Mouse (Mus musculus): Measurements from ENCODE around the gene Egfr.

DNA sequence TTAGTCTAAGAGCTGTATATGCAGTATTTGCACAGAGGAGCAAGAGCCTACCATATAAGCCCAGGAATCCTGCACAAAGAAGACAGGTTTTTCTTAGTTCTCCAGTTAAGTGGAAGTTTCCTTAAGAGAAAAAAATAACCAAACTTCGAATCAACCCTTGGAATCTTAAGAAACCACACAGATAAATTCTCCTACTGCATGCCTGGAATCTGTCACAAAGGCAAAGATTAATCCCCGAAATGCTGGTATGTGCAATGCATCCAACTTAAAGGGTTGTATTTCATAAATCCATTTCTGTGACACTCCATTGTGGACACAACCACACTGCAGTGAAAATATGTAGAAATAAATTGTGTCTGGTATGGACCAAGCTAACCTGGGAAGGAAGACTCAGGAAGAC, 102.1 kb downstream of the Egfr start:
- TF ChIP-seq CTCF (IDR thresholded peaks at IDR 0.05; ENCODE audit: low read depth) (no peak), EP300 (IDR thresholded peaks at IDR 0.05; ENCODE audit: low read depth) (no peak)
